ENCODE assay signal across 8 mouse cellular contexts in genomic region chr13:62785199-62786134, GRCm38 (mm10). TPM values are rescaled to one million over a fixed set of nuclear protein-coding genes. Genes with fewer than 3 reads are reported as not detected.
DNase-seq lines count a peak whose midpoint lies in the region; ATAC-seq and TF ChIP-seq lines count a peak whose summit lies in the region.
"Not testable (repeated sequence)": the region's sequence is repeated elsewhere in the genome, so short reads cannot be mapped to it uniquely, and the experiment has no call there.

Gene Gm5141 (minus strand): TSS chr13:62785808.

- WGBS in forebrain, embryonic 14.5 days = 6% methylated on average over 19 of the region's 23 CpGs
- 1% methylated on average over 23 of the region's 23 CpGs for WGBS in large intestine, adult 2 months
- 4% methylated on average over 23 of the region's 23 CpGs for WGBS in liver, embryonic 15.5 days (ENCODE audit: insufficient replicate concordance)
- 8% methylated on average over 18 of the region's 23 CpGs for WGBS in neural tube, embryonic 11.5 days
- 5% methylated on average over 19 of the region's 23 CpGs for WGBS in stomach, embryonic 16.5 days

- H3K36me3 ChIP-seq in E14TG2a.4 (ENCODE audit: insufficient read depth, low read length); forebrain, embryonic 14.5 days (ENCODE audit: control insufficient read depth, insufficient read depth, low read length); liver, embryonic 15.5 days (replicated peaks); neural tube, embryonic 11.5 days (ENCODE audit: control insufficient read depth, insufficient read depth, low read length); stomach, embryonic 16.5 days (ENCODE audit: control insufficient read depth, insufficient read depth, low read length): not testable (repeated sequence)

- peak within 1 kb of the TSS; percentile 62 for H3K4me2 ChIP-seq in forebrain, embryonic 14.5 days (ENCODE audit: low read length)
- H3K4me2 ChIP-seq in liver, embryonic 15.5 days = peak within 1 kb of the TSS; percentile 74
- H3K4me2 ChIP-seq in neural tube, embryonic 11.5 days (ENCODE audit: low read depth) = peak within 1 kb of the TSS; percentile 64
- H3K4me2 ChIP-seq in stomach, embryonic 16.5 days (ENCODE audit: low read depth, low read length) = peak within 1 kb of the TSS; percentile 75

- H3K9ac ChIP-seq in forebrain, embryonic 14.5 days (ENCODE audit: low read length) = peak within 1 kb of the TSS; percentile 63
- H3K9ac ChIP-seq in liver, embryonic 15.5 days = 0 out of 2 replicates have a peak within 1 kb of the TSS, but pooled peaks have one; percentile 38
- peak within 1 kb of the TSS; percentile 61 for H3K9ac ChIP-seq in neural tube, embryonic 11.5 days (ENCODE audit: low read length)
- H3K9ac ChIP-seq in stomach, embryonic 16.5 days (ENCODE audit: low read length) = peak within 1 kb of the TSS; percentile 70

- peak within 1 kb of the TSS; percentile 84 for H3K4me3 ChIP-seq in E14TG2a.4 (replicated peaks; ENCODE audit: low read length)
- peak within 1 kb of the TSS; percentile 41 for H3K4me3 ChIP-seq in forebrain, embryonic 14.5 days (ENCODE audit: low read depth, low read length)
- peak within 1 kb of the TSS; percentile 60 for H3K4me3 ChIP-seq in liver, embryonic 15.5 days (replicated peaks)
- H3K4me3 ChIP-seq in neural tube, embryonic 11.5 days (ENCODE audit: low read depth, low read length) = peak within 1 kb of the TSS; percentile 46
- peak within 1 kb of the TSS; percentile 57 for H3K4me3 ChIP-seq in stomach, embryonic 16.5 days (replicated peaks; ENCODE audit: low read length)

- peak; percentile 100 for ATAC-seq in forebrain, embryonic 14.5 days
- ATAC-seq in liver, embryonic 15.5 days (ENCODE audit: insufficient read depth) = peak; percentile 96
- ATAC-seq in neural tube, embryonic 11.5 days (ENCODE audit: insufficient read depth, low FRiP score, low TSS enrichment) = peak; percentile 100
- peak; percentile 99 for ATAC-seq in stomach, embryonic 16.5 days (ENCODE audit: insufficient read depth, low FRiP score)

- 0 out of 2 replicates have a peak within 1 kb of the TSS, but pooled peaks have one; percentile 39 for H3K27ac ChIP-seq in forebrain, embryonic 14.5 days (ENCODE audit: low read depth, low read length)
- H3K27ac ChIP-seq in liver, embryonic 15.5 days (replicated peaks); neural tube, embryonic 11.5 days (ENCODE audit: low read depth, low read length); stomach, embryonic 16.5 days (ENCODE audit: low read length): not testable (repeated sequence)

- not testable (repeated sequence) for H3K27me3 ChIP-seq in E14TG2a.4 (ENCODE audit: insufficient read depth, low read length); forebrain, embryonic 14.5 days (replicated peaks; ENCODE audit: control insufficient read depth, insufficient read depth, low read length); liver, embryonic 15.5 days; neural tube, embryonic 11.5 days (ENCODE audit: control insufficient read depth, insufficient read depth, low read length); stomach, embryonic 16.5 days (ENCODE audit: control insufficient read depth, insufficient read depth, low read length)

- not testable (repeated sequence) for H3K4me1 ChIP-seq in E14TG2a.4 (replicated peaks; ENCODE audit: low read depth, low read length); forebrain, embryonic 14.5 days (ENCODE audit: control insufficient read depth, insufficient read depth, low read length); liver, embryonic 15.5 days (replicated peaks); neural tube, embryonic 11.5 days (ENCODE audit: control insufficient read depth, insufficient read depth, low read length); stomach, embryonic 16.5 days (ENCODE audit: control insufficient read depth, insufficient read depth, low read length)

- TF ChIP-seq CTCF in E14TG2a.4 (conservative IDR thresholded peaks at IDR 0.05; ENCODE audit: low read length) = not testable (repeated sequence)

- intact Hi-C loops in heart, postnatal 25 days (cut with DNase I) = not testable (repeated sequence)

- not testable (repeated sequence) for H3K9me3 ChIP-seq in E14TG2a.4 (ENCODE audit: low read length); forebrain, embryonic 14.5 days (replicated peaks; ENCODE audit: control insufficient read depth, low read length); liver, embryonic 15.5 days (replicated peaks); neural tube, embryonic 11.5 days (ENCODE audit: control insufficient read depth, low read length); stomach, embryonic 16.5 days (replicated peaks; ENCODE audit: control insufficient read depth, low read length)

- peak; percentile 55 for DNase-seq in cerebellum, adult 11 months
- peak; percentile 52 for DNase-seq in forebrain, embryonic 14.5 days (ENCODE audit: low spot score)
- DNase-seq in heart, postnatal 25 days (ENCODE audit: low spot score) = peak; percentile 19
- DNase-seq in large intestine, adult 2 months (ENCODE audit: low read depth, low spot score) = peak; percentile 37
- DNase-seq in neural tube, embryonic 11.5 days (ENCODE audit: low spot score) = peak; percentile 57

RNA-seq across cellular contexts. Expression of gene Gm5141, which starts in this region (rescaled TPM):
- polyA plus RNA-seq in forebrain, embryonic 14.5 days (2014; fragmentation: Nextera tagmentation; extraction: Ambion mirVana) = 10.1 and 14.4 TPM in 2 replicates
- total RNA-seq in heart, postnatal 25 days (2021) = under 1 TPM; 0.55 to 0.98 TPM
- 0.55 and 1.2 TPM in 2 replicates for polyA plus RNA-seq in large intestine, adult 2 months (2012; rRNA removed)
- 0.81 and 0.93 TPM in 2 replicates for polyA plus RNA-seq in liver, embryonic 15.5 days (2015; fragmentation: Nextera tagmentation; extraction: Ambion mirVana)
- polyA plus RNA-seq in neural tube, embryonic 11.5 days (2014; fragmentation: Nextera tagmentation; extraction: Ambion mirVana) = 11.0 and 12.0 TPM in 2 replicates
- polyA plus RNA-seq in stomach, embryonic 16.5 days (2015; fragmentation: Nextera tagmentation; extraction: Ambion mirVana) = 10.1 and 10.4 TPM in 2 replicates

Comparison
In these comparisons a context has a peak if more than half of its experiments do, and no peak if none do; other contexts are left out.
1. Peak in DNase-seq in heart, postnatal 25 days; RNA of the gene not detected or under 1 TPM.
2. Peak in ATAC-seq, H3K4me3 ChIP-seq, H3K9ac ChIP-seq and H3K4me2 ChIP-seq in liver, embryonic 15.5 days; RNA of the gene not detected or under 1 TPM.